Mouse (Mus musculus) midbrain, embryonic 11.5 days (tissue): ENCODE measurements around the gene Ndc80. TPM values are rescaled to one million over a fixed set of nuclear protein-coding genes. Genes with fewer than 3 reads are reported as not detected.
"Not testable (repeated sequence)": the region's sequence is repeated elsewhere in the genome, so short reads cannot be mapped to it uniquely, and the experiment has no call there.

Source experiments
- ATAC-seq: fragments of 200-750 bp; cut with Nextera tagmentation; 2 replicates; pipeline ENCODE4 v1.8.0; 2017; ENCODE audit warnings: moderate TSS enrichment, moderate library complexity; ENCODE audit not compliant: low FRiP score
- DNase-seq: peaks from one replicate; pipeline ENCODE4 v3.0.0; 2015; ENCODE audit warnings: low spot score; ENCODE audit errors: missing footprints
- H3K27ac ChIP-seq: fragments of 300-500 bp; sonication (generic); 2 replicates; pipeline ENCODE4 v1.5.1; 2014; ENCODE audit warnings: low read depth, low read length
- H3K27me3 ChIP-seq: fragments of 300-500 bp; sonication (generic); 2 replicates; pipeline ENCODE4 v1.6.1; 2014; ENCODE audit warnings: mild to moderate bottlenecking, low read length, moderate library complexity, mixed read lengths; ENCODE audit not compliant: control insufficient read depth, insufficient read depth
- H3K36me3 ChIP-seq: fragments of 300-500 bp; sonication (generic); 2 replicates; pipeline ENCODE4 v1.6.1; 2014; ENCODE audit warnings: mild to moderate bottlenecking, low read length, moderate library complexity, mixed read lengths; ENCODE audit not compliant: control insufficient read depth, insufficient read depth
- H3K4me1 ChIP-seq: fragments of 300-500 bp; sonication (generic); 2 replicates; pipeline ENCODE4 v1.6.1; 2014; ENCODE audit warnings: low read length; ENCODE audit not compliant: control insufficient read depth, insufficient read depth
- H3K4me2 ChIP-seq: fragments of 300-500 bp; sonication (generic); 2 replicates; pipeline ENCODE4 v1.6.1; 2014; ENCODE audit warnings: mild to moderate bottlenecking, moderate library complexity
- H3K4me3 ChIP-seq: fragments of 300-500 bp; sonication (generic); 2 replicates; pipeline ENCODE4 v1.5.1; 2014; ENCODE audit warnings: low read depth, low read length
- H3K9ac ChIP-seq: fragments of 300-500 bp; sonication (generic); 2 replicates; pipeline ENCODE4 v1.6.1; 2014; ENCODE audit warnings: low read length
- H3K9me3 ChIP-seq: fragments of 300-500 bp; sonication (generic); 2 replicates; pipeline ENCODE4 v1.6.1; 2016; ENCODE audit warnings: low read length; ENCODE audit not compliant: control insufficient read depth
- WGBS: fragments of 180-500 bp; shearing (Covaris S2); extraction: QIAGEN DNeasy Blood & Tissue Kit; methylation state at CpG from one replicate; pipeline ENCODE4 v1.1.7; 2014; 5-methylcytosine and 5-hydroxymethylcytosine counted together
- polyA plus RNA-seq: library from polyadenylated mRNA; unstranded; fragments of >200 nt; fragmentation: Nextera tagmentation; extraction: Ambion mirVana; gene quantifications from 2 replicates; pipeline ENCODE4 v1.2.1, GENCODE M21; 2014

Gene Ndc80
- polyA plus RNA-seq, 1 experiment from 2014 or later: 65.6 TPM

DNA sequence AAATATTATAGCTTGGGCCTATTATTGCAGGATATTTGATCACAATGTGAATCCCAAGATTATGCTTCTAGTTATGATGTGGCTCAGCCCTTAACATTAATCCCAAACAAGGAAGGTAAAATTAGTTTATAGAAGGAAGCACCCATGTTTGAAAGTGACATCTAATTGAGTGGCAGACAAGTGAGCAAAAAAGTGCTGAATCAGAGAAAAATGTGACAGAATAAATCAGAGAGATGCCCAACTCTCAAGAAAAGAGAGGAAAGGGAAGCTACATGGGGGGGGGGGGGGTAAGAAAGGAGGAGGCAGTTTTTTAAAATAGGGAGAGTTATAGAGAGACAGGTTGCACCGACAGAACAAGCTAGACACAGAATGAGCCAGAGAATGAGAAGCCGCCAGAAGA lies 55.4 kb downstream of the Ndc80 start:
- H3K9ac ChIP-seq: no peak overlapping the region
- 86% methylated on average over 2 of the region's 2 CpGs for WGBS
- no peak overlapping the region for H3K27ac ChIP-seq
- no peak overlapping the region for H3K4me3 ChIP-seq
- no peaks in the 10 kb centered on the region for H3K9me3 ChIP-seq
- H3K4me2 ChIP-seq: no peak overlapping the region
- ATAC-seq (no peak), DNase-seq (no peak)
- H3K36me3 ChIP-seq: no peaks in the 10 kb centered on the region
- no peaks in the 10 kb centered on the region for H3K27me3 ChIP-seq
- peaks cover 6% of the 10 kb centered on the region for H3K4me1 ChIP-seq

DNA sequence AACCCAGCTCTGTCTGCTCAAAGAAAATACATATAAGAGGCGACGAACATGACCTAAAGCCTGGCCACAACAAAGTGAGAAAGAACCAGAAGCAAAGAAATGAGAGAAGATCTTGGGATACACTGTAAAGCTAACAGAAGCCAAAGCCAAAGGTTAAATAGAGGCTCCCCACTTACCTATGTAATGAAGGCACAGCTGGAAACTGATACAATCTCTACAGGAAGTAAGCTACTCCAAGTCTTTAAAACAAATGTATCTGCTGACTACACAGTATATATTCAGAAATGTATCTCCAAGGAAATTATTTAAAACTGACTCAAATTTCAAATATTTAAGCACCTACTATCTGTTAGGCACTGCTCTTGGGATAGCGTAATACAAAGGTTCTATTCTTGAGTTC lies 66.3 kb downstream of the Ndc80 start:
- no peak for ATAC-seq
- Histone ChIP-seq H3K27me3 (no peaks in the 10 kb centered on the region), H3K36me3 (peaks cover 7% of the 10 kb centered on the region; the same call in 1 of the 2 replicates), H3K9ac (no peak overlapping the region), H3K9me3 (no peaks in the 10 kb centered on the region), H3K27ac (no peak overlapping the region), H3K4me3 (no peak overlapping the region), H3K4me1 (no peaks in the 10 kb centered on the region), H3K4me2 (no peak overlapping the region)
- WGBS: 90% methylated on average over 3 of the region's 3 CpGs
- DNase-seq: no peak

DNA sequence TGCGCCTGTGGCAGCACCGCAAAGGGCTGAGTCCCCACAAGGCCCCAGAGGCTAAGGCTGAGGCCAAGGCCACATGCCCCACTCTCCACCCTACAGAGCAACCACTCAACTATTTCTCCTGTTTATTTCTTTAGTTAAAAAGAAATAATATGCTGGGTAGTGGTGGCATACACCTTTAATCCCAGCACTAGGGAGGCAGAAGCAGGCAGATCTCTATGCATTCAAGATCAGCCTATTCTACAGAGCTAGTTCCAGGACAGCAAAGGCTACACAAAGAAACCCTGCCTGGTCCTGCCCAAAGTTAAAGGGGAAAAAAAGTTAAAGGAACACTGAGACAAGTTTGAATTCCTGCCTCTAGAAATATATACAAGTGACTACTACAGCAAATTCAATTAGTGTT lies 66.8 kb downstream of the Ndc80 start, which contains the start of gene Gm4707:
Gene Gm4707, minus strand, starts transcription at position 101 of the 400 bp plus-strand sequence.
- 98% methylated on average over 2 of the region's 2 CpGs for WGBS

DNA sequence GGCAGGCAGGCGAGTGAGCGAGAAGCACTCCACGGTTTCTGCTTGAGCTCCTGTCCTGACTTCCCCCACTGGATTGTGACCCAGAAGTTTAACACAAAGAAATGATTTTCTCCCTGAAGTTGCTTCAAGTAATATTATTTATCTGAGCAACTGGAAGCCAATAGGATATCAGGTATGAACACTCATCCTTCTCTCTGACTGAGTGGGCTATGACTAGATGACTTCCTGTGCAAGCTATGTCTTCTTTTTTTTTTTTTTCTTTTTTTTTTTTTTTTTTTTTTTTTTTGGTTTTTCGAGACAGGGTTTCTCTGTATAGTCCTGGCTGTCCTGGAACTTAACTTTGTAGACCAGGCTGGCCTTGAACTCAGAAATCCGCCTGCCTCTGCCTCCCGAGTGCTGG lies 69.3 kb downstream of the Ndc80 start:
- not testable (repeated sequence) for H3K4me2 ChIP-seq, ATAC-seq
- WGBS: 91% methylated on average over 6 of the region's 6 CpGs

More for the DNA sequence above, 66.8 kb downstream of the Ndc80 start, which contains the start of gene Gm4707:
- Histone ChIP-seq H3K4me2 (no peak within 1 kb of the TSS), H3K9ac (no peak within 1 kb of the TSS), H3K9me3 (no peaks in the 10 kb centered on the region), H3K36me3 (peaks cover 7% of the 10 kb centered on the region; the same call in 1 of the 2 replicates), H3K27ac (no peak within 1 kb of the TSS), H3K4me1 (no peaks in the 10 kb centered on the region), H3K4me3 (no peak within 1 kb of the TSS), H3K27me3 (no peaks in the 10 kb centered on the region)
- ATAC-seq (no peak), DNase-seq (no peak)

More for the DNA sequence above, 69.3 kb downstream of the Ndc80 start:
- H3K4me3 ChIP-seq, H3K27me3 ChIP-seq, H3K36me3 ChIP-seq, H3K9ac ChIP-seq, DNase-seq, H3K9me3 ChIP-seq, H3K4me1 ChIP-seq, H3K27ac ChIP-seq: not testable (repeated sequence)

Other genes starting within 250 kb of the Ndc80 start
- 10.2 and 11.8 TPM in 2 replicates for gene Emilin2, start 214.9 kb downstream of the Ndc80 start, polyA plus RNA-seq
- 1.5 and 2.0 TPM in 2 replicates for gene Gm4707, start 66.9 kb downstream of the Ndc80 start, polyA plus RNA-seq
- 71.0 and 76.1 TPM in 2 replicates for gene Smchd1, start 51.5 kb downstream of the Ndc80 start, polyA plus RNA-seq
- 1.6 and 1.7 TPM in 2 replicates for gene Spdya, start 25.2 kb upstream of the Ndc80 start, polyA plus RNA-seq
- gene Wdr43, start 89.0 kb upstream of the Ndc80 start, polyA plus RNA-seq: 84.0 and 92.9 TPM in 2 replicates
- gene Togaram2, start 146.4 kb upstream of the Ndc80 start, polyA plus RNA-seq: not detected in 2 replicates
- not detected in 2 replicates for gene Pcare, start 226.0 kb upstream of the Ndc80 start, polyA plus RNA-seq
- gene Clip4, start 241.6 kb upstream of the Ndc80 start, polyA plus RNA-seq: 5.3 and 5.7 TPM in 2 replicates